In genomic region chr3:51482781-51483180, GRCm38 (mm10) we compare ENCODE assay signal across 10 mouse cellular contexts. TPM values are rescaled to one million over a fixed set of nuclear protein-coding genes. Genes with fewer than 3 reads are reported as not detected.
A peak's percentile ranks its signal among the peaks of the same experiment; 100 is the strongest.
DNase-seq lines count a peak whose midpoint lies in the region; ATAC-seq and TF ChIP-seq lines count a peak whose summit lies in the region.
"Had no signal": no experiment of that assay in that cellular context is flagged by ENCODE, and none has a peak within 500 bp of the region (broad histone marks: within the 10 kb centered on the region; RNA-seq: fewer than 3 reads in every experiment).

No protein-coding gene starts in this region.

- no peak overlapping the region; the same call in 1 of the 2 replicates for H3K27ac ChIP-seq in heart, embryonic 16.5 days (ENCODE audit: low read length)
- no peak overlapping the region for H3K27ac ChIP-seq in hindbrain, embryonic 16.5 days (ENCODE audit: low read depth, low read length)
- H3K27ac ChIP-seq in midbrain, embryonic 15.5 days: 0 out of 2 replicates have a peak overlapping the region, but pooled peaks have one; percentile 91
- no peak overlapping the region for H3K27ac ChIP-seq in kidney, adult 2 months (ENCODE audit: insufficient read depth, low read depth, low read length)

- no peaks in the 10 kb centered on the region for H3K9me3 ChIP-seq in heart, embryonic 16.5 days (replicated peaks; ENCODE audit: control insufficient read depth, low read length)
- H3K9me3 ChIP-seq in hindbrain, embryonic 16.5 days (ENCODE audit: control insufficient read depth, low read length): no peaks in the 10 kb centered on the region
- H3K9me3 ChIP-seq in midbrain, embryonic 15.5 days: no peaks in the 10 kb centered on the region

- H3K9ac ChIP-seq in heart, embryonic 16.5 days (ENCODE audit: low read length): peak overlapping the region; percentile 94
- H3K9ac ChIP-seq in hindbrain, embryonic 16.5 days (ENCODE audit: low read depth, low read length): no peak overlapping the region; the same call in 1 of the 2 replicates
- H3K9ac ChIP-seq in midbrain, embryonic 15.5 days: peak overlapping the region; percentile 85; the same call in 1 of the 2 replicates

- no peak for TF ChIP-seq POLR2A in kidney, adult 2 months (IDR thresholded peaks at IDR 0.05; ENCODE audit: low read depth, low read length)

- H3K4me2 ChIP-seq in heart, embryonic 16.5 days (ENCODE audit: low read depth, low read length): peak overlapping the region; percentile 79
- H3K4me2 ChIP-seq in hindbrain, embryonic 16.5 days (ENCODE audit: low read length): peak overlapping the region; percentile 89
- peak overlapping the region; percentile 81 for H3K4me2 ChIP-seq in midbrain, embryonic 15.5 days

- no peak for ATAC-seq in heart, embryonic 16.5 days (replicated peaks; ENCODE audit: extremely low read depth, insufficient read depth, low FRiP score)
- ATAC-seq in hindbrain, embryonic 16.5 days: no peak
- ATAC-seq in midbrain, embryonic 15.5 days (replicated peaks): no peak
- no peak for ATAC-seq in monocyte, adult 5-6 weeks (replicated peaks; ENCODE audit: insufficient number of reproducible peaks, low FRiP score, low TSS enrichment, poor library complexity, severe bottlenecking)

- WGBS in heart, embryonic 16.5 days: 60% methylated on average over 3 of the region's 3 CpGs
- 79% methylated on average over 3 of the region's 3 CpGs for WGBS in hindbrain, embryonic 16.5 days
- WGBS in midbrain, embryonic 15.5 days: 80% methylated on average over 3 of the region's 3 CpGs
- 58% methylated on average over 3 of the region's 3 CpGs for WGBS in kidney, adult 2 months

- peak overlapping the region; percentile 95 for H3K4me3 ChIP-seq in heart, embryonic 16.5 days (ENCODE audit: low read length)
- H3K4me3 ChIP-seq in hindbrain, embryonic 16.5 days (ENCODE audit: low read length): no peak overlapping the region; the same call in 1 of the 2 replicates
- peak overlapping the region; percentile 68; the same call in 1 of the 2 replicates for H3K4me3 ChIP-seq in midbrain, embryonic 15.5 days
- no peak overlapping the region for H3K4me3 ChIP-seq in kidney, adult 2 months (ENCODE audit: insufficient read depth, low read depth, low read length)

- no peak for DNase-seq in heart, adult 8-10 months (ENCODE audit: low spot score)
- DNase-seq in NIH3T3 (ENCODE audit: low read depth): peak; percentile 8
- DNase-seq in embryo, embryonic 10 days (ENCODE audit: low spot score): no peak
- DNase-seq in kidney, adult 2 months: no peak
- DNase-seq: cerebellum, postnatal 14 days; layer of hippocampus, postnatal 36 days had no signal

- H3K36me3 ChIP-seq in heart, embryonic 16.5 days (ENCODE audit: control insufficient read depth, insufficient read depth): 0 out of 2 replicates have a peak, but pooled peaks cover 2% of the 10 kb centered on the region
- H3K36me3 ChIP-seq in hindbrain, embryonic 16.5 days (ENCODE audit: control insufficient read depth, insufficient read depth, low read length): no peaks in the 10 kb centered on the region
- H3K36me3 ChIP-seq in midbrain, embryonic 15.5 days (replicated peaks): no peaks in the 10 kb centered on the region
- H3K36me3 ChIP-seq in kidney, adult 2 months (ENCODE audit: control insufficient read depth, insufficient read depth, low read length): no peaks in the 10 kb centered on the region

- TF ChIP-seq CTCF in kidney, adult 2 months (conservative IDR thresholded peaks at IDR 0.05; ENCODE audit: insufficient read depth, insufficient read length, low read depth, low read length): no peak

- H3K27me3 ChIP-seq in heart, embryonic 16.5 days (ENCODE audit: control insufficient read depth, insufficient read depth, low read length): no peaks in the 10 kb centered on the region
- H3K27me3 ChIP-seq in hindbrain, embryonic 16.5 days (replicated peaks; ENCODE audit: control insufficient read depth, insufficient read depth, low read length): no peaks in the 10 kb centered on the region
- no peaks in the 10 kb centered on the region for H3K27me3 ChIP-seq in midbrain, embryonic 15.5 days (replicated peaks)
- H3K27me3 ChIP-seq in kidney, adult 2 months (replicated peaks; ENCODE audit: control insufficient read depth, insufficient read depth, low read length): no peaks in the 10 kb centered on the region

- H3K4me1 ChIP-seq in heart, embryonic 16.5 days (ENCODE audit: control insufficient read depth, insufficient read depth, low read length): peaks cover 16% of the 10 kb centered on the region
- peaks cover 23% of the 10 kb centered on the region for H3K4me1 ChIP-seq in hindbrain, embryonic 16.5 days (ENCODE audit: control insufficient read depth, insufficient read depth, low read depth, low read length)
- H3K4me1 ChIP-seq in midbrain, embryonic 15.5 days: peaks cover 31% of the 10 kb centered on the region
- H3K4me1 ChIP-seq in kidney, adult 2 months (ENCODE audit: control insufficient read depth, insufficient read depth, low read length): peaks cover 4% of the 10 kb centered on the region; the same call in 1 of the 2 replicates

RNA-seq across cellular contexts. Expression of gene Rab33b, which starts 0.9 kb away (rescaled TPM):
- 15.6 and 16.9 TPM in 2 replicates for polyA plus RNA-seq in heart, embryonic 16.5 days (2015; fragmentation: Nextera tagmentation; extraction: Ambion mirVana)
- total RNA-seq in heart, adult 8-10 months (2022): 10 to 100 TPM in 2 of 4 experiments, 1 to 10 TPM in 2; 9.7 to 10.2 (median 10.0) TPM
- polyA plus RNA-seq in hindbrain, embryonic 16.5 days (2015; fragmentation: Nextera tagmentation; extraction: Ambion mirVana): 29.2 and 32.0 TPM in 2 replicates
- polyA plus RNA-seq in midbrain, embryonic 15.5 days (2015; fragmentation: Nextera tagmentation; extraction: Ambion mirVana): 27.9 and 28.4 TPM in 2 replicates
- 34.2 to 41.6 TPM (median 36.8 TPM) in 3 replicates for total RNA-seq in monocyte, adult 5-6 weeks (2017)
- polyA plus RNA-seq in kidney, adult 2 months (2012; rRNA removed): 6.8 and 7.7 TPM in 2 replicates

Comparison
In these comparisons a context has a peak if more than half of its experiments do, and no peak if none do; other contexts are left out.
1. H3K4me3 ChIP-seq: peak in heart, embryonic 16.5 days (single experiment) and midbrain, embryonic 15.5 days (single experiment); none in hindbrain, embryonic 16.5 days (single experiment) and kidney, adult 2 months (single experiment).
2. Peak in every context shown above with its lines, with median percentiles within 50 percentile points of each other: H3K4me2 ChIP-seq.